Mouse (Mus musculus) liver, embryonic 12.5 days (tissue): ENCODE results near the gene Lrrc38. TPM values are rescaled to one million over a fixed set of nuclear protein-coding genes. Genes with fewer than 3 reads are reported as not detected.

Experiments used
- ATAC-seq: fragments of 200-750 bp; cut with Nextera tagmentation; 2 replicates; pipeline ENCODE4 v1.8.0; 2017; ENCODE audit warnings: moderate number of reproducible peaks, mild to moderate bottlenecking, moderate library complexity
- H3K27ac ChIP-seq: fragments of 300-500 bp; sonication (generic); 2 replicates; pipeline ENCODE4 v1.5.1; 2016; ENCODE audit warnings: mild to moderate bottlenecking
- H3K27me3 ChIP-seq: fragments of 300-500 bp; sonication (generic); replicated peaks from 2 replicates; pipeline ENCODE4 v1.6.1; 2016; ENCODE audit warnings: mild to moderate bottlenecking, moderate library complexity
- H3K36me3 ChIP-seq: fragments of 300-500 bp; sonication (generic); 2 replicates; pipeline ENCODE4 v1.6.1; 2016; ENCODE audit warnings: mild to moderate bottlenecking, moderate library complexity
- H3K4me1 ChIP-seq: fragments of 300-500 bp; sonication (generic); 2 replicates; pipeline ENCODE4 v1.6.1; 2016
- H3K4me2 ChIP-seq: fragments of 300-500 bp; sonication (generic); 2 replicates; pipeline ENCODE4 v1.6.1; 2016; ENCODE audit warnings: mild to moderate bottlenecking, moderate library complexity
- H3K4me3 ChIP-seq: fragments of 300-500 bp; sonication (generic); 2 replicates; pipeline ENCODE4 v1.5.1; 2016; ENCODE audit warnings: mild to moderate bottlenecking, moderate library complexity
- H3K9ac ChIP-seq: fragments of 300-500 bp; sonication (generic); 2 replicates; pipeline ENCODE4 v1.6.1; 2016; ENCODE audit warnings: mild to moderate bottlenecking, moderate library complexity
- H3K9me3 ChIP-seq: fragments of 300-500 bp; sonication (generic); replicated peaks from 2 replicates; pipeline ENCODE4 v1.6.1; 2016; ENCODE audit warnings: mild to moderate bottlenecking, moderate library complexity
- WGBS: fragments of 180-500 bp; shearing (Covaris S2); methylation state at CpG from one replicate; pipeline ENCODE4 v1.1.7; 2016; ENCODE audit not compliant: insufficient replicate concordance; 5-methylcytosine and 5-hydroxymethylcytosine counted together
- polyA plus RNA-seq: library from polyadenylated mRNA; unstranded; fragments of >200 nt; fragmentation: Nextera tagmentation; extraction: Ambion mirVana; gene quantifications from 2 replicates; pipeline ENCODE4 v1.2.1, GENCODE M21; 2016

The Lrrc38 gene
- polyA plus RNA-seq, 1 experiment from 2014 or later, result not detected

DNA sequence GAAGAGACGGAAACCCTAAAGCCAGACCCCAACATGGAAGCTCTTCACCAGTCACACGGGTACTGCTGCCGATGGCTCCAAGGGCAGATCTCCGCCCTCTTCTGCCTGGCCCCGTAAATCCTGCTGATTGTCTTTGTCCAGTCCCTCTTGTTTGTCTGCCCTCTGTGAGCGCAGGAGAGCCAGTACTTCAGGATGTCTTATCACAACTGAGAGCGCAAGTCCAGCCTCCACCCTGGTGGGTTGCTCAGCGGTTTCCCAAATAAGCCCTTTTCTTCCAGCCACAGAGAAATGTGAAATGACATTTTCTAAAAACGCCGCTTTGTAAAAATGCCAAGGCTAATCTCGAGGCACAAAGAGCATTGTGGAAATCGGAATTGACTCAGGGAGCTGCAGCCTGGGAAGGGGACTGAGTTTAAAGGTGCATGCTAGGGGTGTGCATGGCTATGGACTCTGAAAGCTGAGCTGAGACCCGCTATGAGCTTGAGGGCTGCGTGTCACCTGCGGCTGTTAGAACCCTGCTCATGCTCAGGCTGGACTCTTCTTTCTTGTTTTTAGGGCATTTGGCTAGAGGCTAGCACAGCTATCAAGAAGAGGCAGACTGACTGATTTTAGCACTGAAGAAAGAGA lies 17.0 kb downstream of the Lrrc38 start:
- no peak overlapping the region for H3K4me3 ChIP-seq
- no peak overlapping the region for H3K9ac ChIP-seq
- no peaks in the 10 kb centered on the region for H3K36me3 ChIP-seq
- no peaks in the 10 kb centered on the region for H3K27me3 ChIP-seq
- no peak overlapping the region for H3K4me2 ChIP-seq
- no peak for ATAC-seq
- H3K9me3 ChIP-seq, result no peaks in the 10 kb centered on the region
- no peak overlapping the region for H3K27ac ChIP-seq
- WGBS, result 50% methylated on average over 15 of the region's 15 CpGs
- H3K4me1 ChIP-seq, result 0 out of 2 replicates have a peak, but pooled peaks cover 6% of the 10 kb centered on the region

DNA sequence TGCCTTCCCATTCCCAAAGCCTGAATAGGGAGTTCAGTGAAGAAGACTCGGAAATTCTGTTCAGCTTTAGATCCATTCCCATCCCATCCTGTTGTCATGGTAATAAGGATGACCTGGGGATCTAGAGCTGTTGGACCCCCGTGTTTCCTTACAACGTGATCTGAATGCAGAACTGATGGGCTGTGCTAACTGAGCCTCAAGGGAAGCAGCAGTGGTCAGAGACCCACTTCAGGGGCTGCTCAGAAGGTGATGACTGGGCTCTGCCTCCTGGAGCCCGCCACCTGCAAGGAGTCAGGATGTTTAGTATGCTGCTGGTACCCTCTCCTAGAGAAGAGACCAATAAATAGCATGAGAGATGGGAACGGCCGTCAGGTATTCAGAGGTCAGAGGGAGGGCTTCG lies 29.9 kb downstream of the Lrrc38 start:
- 48% methylated on average over 7 of the region's 7 CpGs for WGBS
- H3K27me3 ChIP-seq, result peaks cover 13% of the 10 kb centered on the region; the same call in 1 of the 2 replicates
- H3K4me2 ChIP-seq, result no peak overlapping the region
- H3K9me3 ChIP-seq, result no peaks in the 10 kb centered on the region
- H3K9ac ChIP-seq, result no peak overlapping the region
- H3K4me3 ChIP-seq, result no peak overlapping the region
- no peak overlapping the region for H3K27ac ChIP-seq
- H3K4me1 ChIP-seq, result no peaks in the 10 kb centered on the region
- no peak for ATAC-seq
- no peaks in the 10 kb centered on the region for H3K36me3 ChIP-seq

DNA sequence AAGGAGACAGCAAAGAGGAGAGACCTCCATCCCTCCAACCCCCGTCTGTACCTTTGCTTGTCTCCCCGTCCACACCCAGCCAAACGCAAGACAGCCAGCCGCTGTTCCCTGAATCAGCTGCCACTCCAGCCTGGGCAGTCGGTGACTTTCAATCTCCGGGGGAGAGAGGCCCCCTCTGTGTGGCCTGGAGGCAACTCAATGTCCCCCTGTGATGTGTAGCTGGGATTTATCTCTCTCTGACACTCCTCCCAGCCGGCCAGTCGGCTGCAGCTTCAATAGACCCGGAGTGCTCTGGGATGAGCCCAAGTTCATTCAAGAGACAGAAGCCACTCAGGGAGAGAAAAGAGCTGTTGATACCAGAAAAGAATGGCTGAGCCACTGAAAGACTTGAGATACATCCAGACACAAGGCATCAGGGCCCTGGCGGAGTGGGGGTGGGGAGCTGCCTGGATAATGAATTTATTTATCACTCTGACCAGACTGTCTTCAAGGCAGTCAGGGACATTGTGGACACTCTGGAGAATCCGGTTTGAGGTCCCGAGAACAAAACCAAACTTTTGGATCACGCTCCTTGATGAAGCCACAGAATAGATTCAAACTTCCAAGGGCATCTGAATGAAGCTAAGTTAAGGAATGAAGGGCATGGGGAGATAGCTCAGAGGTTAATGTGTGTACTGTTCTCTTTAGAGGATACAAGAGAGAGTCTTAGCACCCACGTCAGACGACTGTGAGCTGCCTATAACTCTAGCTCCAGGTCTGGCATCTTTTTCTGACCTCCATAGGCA lies 30.6 kb downstream of the Lrrc38 start:
- Histone ChIP-seq H3K4me1 (no peaks in the 10 kb centered on the region), H3K9me3 (no peaks in the 10 kb centered on the region), H3K9ac (no peak overlapping the region), H3K36me3 (no peaks in the 10 kb centered on the region), H3K27ac (no peak overlapping the region), H3K4me2 (no peak overlapping the region), H3K4me3 (no peak overlapping the region), H3K27me3 (peaks cover 13% of the 10 kb centered on the region; the same call in 1 of the 2 replicates)
- WGBS, result 32% methylated on average over 15 of the region's 15 CpGs
- no peak for ATAC-seq

DNA sequence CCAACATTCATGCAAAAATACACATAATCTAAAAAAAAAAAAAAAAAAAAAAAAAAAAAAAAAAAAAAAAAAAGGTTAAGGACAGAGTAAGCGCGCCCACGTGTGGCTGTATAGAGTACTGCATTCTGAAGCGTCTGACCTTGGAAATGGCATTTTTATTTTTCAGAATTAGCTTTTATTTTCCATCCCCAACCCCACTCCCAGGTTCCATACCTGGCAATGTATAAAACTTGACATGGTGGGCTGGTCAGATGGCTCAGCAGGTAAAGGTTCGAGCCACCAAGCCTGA lies 31.1 kb downstream of the Lrrc38 start:
- WGBS, result 2% methylated on average over 5 of the region's 5 CpGs
- no peaks in the 10 kb centered on the region for H3K9me3 ChIP-seq
- H3K4me3 ChIP-seq, result no peak overlapping the region
- H3K27ac ChIP-seq, result no peak overlapping the region
- no peak for ATAC-seq
- no peak overlapping the region for H3K9ac ChIP-seq
- no peaks in the 10 kb centered on the region for H3K4me1 ChIP-seq
- H3K27me3 ChIP-seq, result peaks cover 13% of the 10 kb centered on the region; the same call in 1 of the 2 replicates
- no peak overlapping the region for H3K4me2 ChIP-seq
- H3K36me3 ChIP-seq, result no peaks in the 10 kb centered on the region

DNA sequence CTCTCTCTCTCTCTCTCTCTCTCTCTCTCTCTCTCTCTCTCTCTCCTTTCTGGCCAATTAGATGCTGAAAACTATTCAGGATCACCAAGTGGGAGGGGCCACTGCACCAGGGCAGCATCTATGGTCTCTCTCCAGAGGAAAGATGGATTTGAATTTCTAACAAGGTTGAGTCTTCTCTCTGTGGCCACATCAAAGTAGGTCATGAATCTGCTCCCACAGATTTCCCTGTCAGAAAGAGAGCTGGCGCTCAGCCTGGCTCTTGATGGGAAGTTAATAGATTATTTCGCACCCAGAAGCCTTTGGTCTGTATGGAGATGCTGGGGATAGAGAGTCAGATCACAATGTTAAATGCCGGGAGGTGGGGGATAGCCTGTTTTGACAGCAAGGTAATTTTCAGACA lies 32.6 kb downstream of the Lrrc38 start:
- Histone ChIP-seq H3K36me3 (no peaks in the 10 kb centered on the region), H3K4me3 (no peak overlapping the region), H3K27me3 (peaks cover 13% of the 10 kb centered on the region; the same call in 1 of the 2 replicates), H3K4me1 (no peaks in the 10 kb centered on the region), H3K9ac (no peak overlapping the region), H3K4me2 (no peak overlapping the region), H3K9me3 (no peaks in the 10 kb centered on the region), H3K27ac (no peak overlapping the region)
- 64% methylated on average over 3 of the region's 3 CpGs for WGBS
- no peak for ATAC-seq

DNA sequence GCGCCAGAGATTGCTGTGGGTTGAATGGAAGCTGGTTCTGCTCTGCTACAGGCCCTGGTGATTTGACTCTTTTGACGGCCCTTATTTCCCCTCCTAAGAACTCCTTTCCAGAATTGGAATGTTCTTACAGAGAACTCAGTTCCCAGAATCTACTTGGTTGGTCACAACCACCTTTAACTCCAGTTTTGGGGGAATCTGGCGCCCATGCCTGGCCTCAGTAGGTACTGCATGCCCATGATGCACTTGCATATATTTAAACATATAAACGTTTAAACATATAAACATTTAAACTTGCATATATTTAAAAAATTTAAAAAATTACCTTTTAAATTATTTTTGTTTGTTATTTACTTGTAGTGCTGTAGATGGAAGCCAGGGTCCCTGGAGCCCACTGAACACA lies 34.1 kb downstream of the Lrrc38 start:
- no peaks in the 10 kb centered on the region for H3K4me1 ChIP-seq
- peaks cover 9% of the 10 kb centered on the region; the same call in 1 of the 2 replicates for H3K27me3 ChIP-seq
- H3K9ac ChIP-seq, result no peak overlapping the region
- H3K4me3 ChIP-seq, result no peak overlapping the region
- H3K4me2 ChIP-seq, result no peak overlapping the region
- no peak for ATAC-seq
- no peaks in the 10 kb centered on the region for H3K9me3 ChIP-seq
- 30% methylated on average over 4 of the region's 4 CpGs for WGBS
- no peaks in the 10 kb centered on the region for H3K36me3 ChIP-seq
- no peak overlapping the region for H3K27ac ChIP-seq

DNA sequence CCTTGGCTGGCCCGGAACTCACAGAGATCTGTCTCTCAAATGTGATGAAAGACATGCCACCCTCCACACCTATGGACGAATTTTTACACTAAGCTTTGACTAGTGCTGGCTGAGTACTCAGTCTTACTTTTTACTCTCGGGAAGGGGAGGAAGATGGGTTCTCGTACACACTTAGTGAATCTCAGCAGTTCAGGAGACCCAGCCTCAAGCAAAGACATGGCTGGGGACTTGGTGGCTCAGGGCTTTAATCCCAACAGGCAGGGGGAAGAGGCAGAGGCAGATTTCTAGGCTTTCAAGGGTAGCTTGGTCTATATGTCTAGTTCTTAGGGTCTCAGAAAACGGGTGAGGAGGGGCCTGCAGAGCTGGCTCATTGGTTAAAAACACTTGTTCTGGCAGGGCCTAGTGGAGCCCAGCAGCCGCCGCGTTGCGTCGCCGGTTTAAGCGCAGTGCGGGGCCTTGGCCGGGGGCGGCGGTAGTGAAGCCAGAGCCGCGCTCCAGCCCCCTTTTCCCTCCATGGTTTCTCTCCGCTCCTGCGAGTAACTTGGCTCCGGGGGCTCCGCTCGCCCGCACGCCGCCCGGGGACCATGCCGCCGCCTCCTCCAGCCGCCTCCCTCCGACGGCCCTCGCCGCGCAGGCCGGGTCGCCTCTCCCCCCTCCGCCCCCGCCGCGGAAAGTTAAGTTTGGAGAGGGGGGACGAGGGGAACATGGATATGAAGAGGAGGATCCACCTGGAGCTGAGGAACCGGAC lies 39.6 kb downstream of the Lrrc38 start:
- Histone ChIP-seq H3K9ac (no peak overlapping the region), H3K4me3 (peak overlapping the region; percentile 34), H3K4me1 (no peaks in the 10 kb centered on the region), H3K4me2 (peak overlapping the region; percentile 56), H3K27me3 (peaks cover 12% of the 10 kb centered on the region), H3K27ac (no peak overlapping the region), H3K36me3 (no peaks in the 10 kb centered on the region), H3K9me3 (no peaks in the 10 kb centered on the region)
- WGBS, result 8% methylated on average over 38 of the region's 43 CpGs
- no peak for ATAC-seq

DNA sequence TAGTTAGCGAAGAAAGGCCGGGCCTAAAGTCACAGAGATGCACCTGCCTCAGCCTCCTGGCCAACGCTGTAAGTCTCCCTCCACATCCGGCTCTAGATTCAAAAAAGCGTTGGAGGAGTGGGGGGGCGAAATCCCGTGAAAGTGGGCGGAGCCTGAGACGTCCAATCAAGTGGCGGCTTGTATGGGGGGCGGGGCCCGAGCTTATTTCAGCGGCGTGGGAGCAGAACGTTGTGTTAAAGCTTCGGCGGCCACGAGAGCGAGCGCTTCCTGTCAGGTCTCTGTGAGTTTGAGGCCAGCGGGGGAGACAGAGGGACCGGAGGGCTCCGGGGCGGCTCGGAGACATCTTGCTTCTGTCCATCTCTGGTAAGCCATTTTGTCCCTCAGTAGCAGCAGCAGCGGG lies 44.6 kb downstream of the Lrrc38 start, which contains the start of gene Pramel1:
Gene Pramel1 (plus strand): TSS at position 248 of the 400 bp plus-strand sequence.
- peaks cover 14% of the 10 kb centered on the region for H3K27me3 ChIP-seq
- 69% methylated on average over 26 of the region's 26 CpGs for WGBS
- ATAC-seq, result no peak

DNA sequence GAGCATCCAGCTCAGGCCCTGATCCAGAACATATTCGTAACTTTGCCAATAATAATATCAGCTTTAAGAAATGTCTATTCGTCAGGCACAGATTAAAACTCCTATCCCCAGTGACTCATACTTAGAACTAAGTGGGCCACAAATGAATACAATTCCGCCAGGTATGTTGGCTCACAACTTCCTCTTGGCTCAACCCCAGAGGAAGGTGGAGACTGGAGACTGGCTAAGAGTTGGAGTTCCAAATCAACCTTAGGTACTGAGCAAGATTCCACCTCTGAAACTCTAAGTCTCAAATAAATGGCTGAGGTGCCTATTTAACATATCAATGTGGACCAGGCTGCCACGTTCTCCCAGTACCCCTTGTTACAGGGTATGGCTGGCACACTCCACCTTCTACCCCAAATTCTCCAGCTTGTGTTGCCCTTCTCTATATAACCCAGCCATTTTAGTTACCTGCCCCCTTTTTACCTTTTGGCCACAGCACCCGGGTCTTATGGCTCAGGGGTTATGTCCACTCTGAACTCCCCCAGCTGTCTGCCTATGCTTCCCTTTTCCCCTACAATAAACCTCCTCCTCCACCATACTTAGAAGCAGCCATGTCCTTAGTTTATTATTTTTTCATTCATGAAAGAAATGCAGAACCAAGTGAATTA lies 62.1 kb downstream of the Lrrc38 start:
- peaks cover 10% of the 10 kb centered on the region for H3K4me1 ChIP-seq
- peak overlapping the region; percentile 20; the same call in 1 of the 2 replicates for H3K27ac ChIP-seq
- H3K36me3 ChIP-seq, result peaks cover 20% of the 10 kb centered on the region
- H3K9ac ChIP-seq, result peak overlapping the region; percentile 66
- ATAC-seq, result no peak
- H3K27me3 ChIP-seq, result 0 out of 2 replicates have a peak, but pooled peaks cover 3% of the 10 kb centered on the region
- no peaks in the 10 kb centered on the region for H3K9me3 ChIP-seq
- H3K4me2 ChIP-seq, result peak overlapping the region; percentile 74
- H3K4me3 ChIP-seq, result peak overlapping the region; percentile 62
- WGBS, result 72% methylated on average over 5 of the region's 5 CpGs

More for the DNA sequence above, 44.6 kb downstream of the Lrrc38 start, which contains the start of gene Pramel1:
- Histone ChIP-seq H3K9me3 (no peaks in the 10 kb centered on the region), H3K4me2 (no peak within 1 kb of the TSS), H3K36me3 (no peaks in the 10 kb centered on the region), H3K9ac (no peak within 1 kb of the TSS), H3K27ac (no peak within 1 kb of the TSS), H3K4me1 (no peaks in the 10 kb centered on the region), H3K4me3 (no peak within 1 kb of the TSS)

DNA sequence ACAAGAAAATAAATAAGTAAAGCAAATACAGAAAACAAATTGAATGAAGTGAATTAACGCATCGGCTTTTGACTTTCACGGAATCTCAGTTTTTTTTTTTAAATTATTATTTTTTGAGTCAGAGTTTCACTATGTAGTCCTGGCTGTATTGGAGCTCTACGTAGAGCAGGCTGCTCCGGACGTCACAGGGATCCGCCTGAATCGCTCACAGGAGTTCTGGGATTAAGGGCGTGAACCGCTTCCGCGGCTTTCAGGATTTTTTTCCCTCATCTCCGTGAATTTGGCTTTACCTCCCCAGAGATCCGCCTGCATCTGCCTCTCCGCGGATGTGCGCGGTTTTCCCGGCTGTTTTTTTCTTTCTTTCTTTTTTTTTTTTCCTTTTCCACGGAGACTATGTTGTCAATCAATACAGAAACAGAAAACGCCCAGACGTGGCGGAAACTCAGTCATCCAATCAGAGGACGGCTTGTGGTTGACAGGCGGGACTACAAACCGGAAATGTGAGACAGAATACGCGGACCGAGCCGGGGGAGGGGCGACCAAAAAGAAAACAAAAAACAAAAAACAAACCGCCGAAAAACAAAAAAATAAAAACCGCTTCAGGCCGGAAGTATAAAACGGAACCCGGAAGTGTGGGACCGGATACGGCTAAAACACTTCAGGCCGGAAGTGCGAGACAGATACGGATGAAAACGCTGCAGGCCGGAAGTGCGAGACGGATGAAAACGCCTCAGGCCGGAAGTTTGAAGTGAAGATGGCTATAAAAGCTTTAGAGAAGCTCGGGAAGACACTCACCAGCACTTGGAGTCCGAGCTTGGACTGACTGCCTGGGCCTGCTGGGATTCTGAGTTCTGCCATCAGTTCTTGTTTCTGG lies 62.9 kb downstream of the Lrrc38 start, which contains the start of gene Pramef8:
Gene Pramef8 (plus strand): TSS at position 208 of the 874 bp plus-strand sequence.
- Histone ChIP-seq H3K4me3 (peak within 1 kb of the TSS; percentile 62), H3K27ac (peak within 1 kb of the TSS; percentile 75), H3K9me3 (no peaks in the 10 kb centered on the region), H3K9ac (peak within 1 kb of the TSS; percentile 66), H3K27me3 (0 out of 2 replicates have a peak, but pooled peaks cover 3% of the 10 kb centered on the region), H3K36me3 (peaks cover 28% of the 10 kb centered on the region), H3K4me1 (peaks cover 10% of the 10 kb centered on the region), H3K4me2 (peak within 1 kb of the TSS; percentile 74)
- ATAC-seq, result peak; percentile 94
- under 1% methylated on average over 50 of the region's 50 CpGs for WGBS

DNA sequence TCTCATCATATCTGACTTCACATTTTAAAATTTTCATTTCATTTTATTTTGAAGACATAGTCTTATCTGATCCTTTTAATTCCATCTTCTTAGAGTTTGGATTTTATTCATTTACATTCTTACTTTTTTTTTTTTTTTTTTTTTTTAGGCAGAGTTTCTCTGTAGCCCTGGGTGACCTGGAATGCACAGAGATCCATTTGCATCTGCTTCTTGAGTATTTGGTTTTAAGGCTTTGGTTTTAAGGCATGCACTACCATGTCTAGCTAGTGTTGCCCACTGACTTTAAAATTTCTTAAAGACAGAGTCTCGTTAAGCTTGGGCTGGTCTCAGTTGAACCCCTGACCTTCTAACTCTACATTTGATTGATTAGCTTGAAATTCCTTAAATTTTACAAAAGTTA lies 64.1 kb downstream of the Lrrc38 start:
- H3K27ac ChIP-seq, result no peak overlapping the region
- H3K27me3 ChIP-seq, result 0 out of 2 replicates have a peak, but pooled peaks cover 3% of the 10 kb centered on the region
- peaks cover 10% of the 10 kb centered on the region for H3K4me1 ChIP-seq
- H3K4me2 ChIP-seq, result no peak overlapping the region; the same call in 1 of the 2 replicates
- WGBS, result 72% methylated on average over 1 of the region's 1 CpGs
- no peak overlapping the region for H3K9ac ChIP-seq
- no peak for ATAC-seq
- H3K36me3 ChIP-seq, result peaks cover 39% of the 10 kb centered on the region
- no peaks in the 10 kb centered on the region for H3K9me3 ChIP-seq
- H3K4me3 ChIP-seq, result no peak overlapping the region
